Mouse (Mus musculus) bone marrow macrophage, adult 2 months (primary cell): Measurements from ENCODE around the gene Lig3. TPM values are rescaled to one million over a fixed set of nuclear protein-coding genes. Genes with fewer than 3 reads are reported as not detected.
"Not testable (repeated sequence)": the region's sequence is repeated elsewhere in the genome, so short reads cannot be mapped to it uniquely, and the experiment has no call there.

ENCODE experiments used
- H3K27ac ChIP-seq: 2 replicates; pipeline ENCODE4 v1.5.1; 2012; ENCODE audit warnings: low read depth, low read length; ENCODE audit not compliant: insufficient read depth
- H3K4me1 ChIP-seq: 2 replicates; pipeline ENCODE4 v1.6.1; 2012; ENCODE audit warnings: low read length; ENCODE audit not compliant: control insufficient read depth, insufficient read depth
- H3K4me3 ChIP-seq: 2 replicates; pipeline ENCODE4 v1.5.1; 2012; ENCODE audit warnings: mild to moderate bottlenecking, low read length, moderate library complexity; ENCODE audit not compliant: insufficient read depth
- CTCF ChIP-seq: IDR thresholded peaks from 2 replicates; pipeline ENCODE4 v1.5.1; 2012; ENCODE audit warnings: low read depth, mild to moderate bottlenecking, low read length, moderate library complexity
- POLR2A ChIP-seq: IDR thresholded peaks from 2 replicates; pipeline ENCODE4 v1.6.1; 2012; ENCODE audit warnings: mild to moderate bottlenecking, low read depth, low read length, borderline replicate concordance
- polyA plus RNA-seq: library from polyadenylated mRNA; stranded (reverse); fragments of >200 nt; gene quantifications from 2 replicates; pipeline ENCODE4 v1.2.4, GENCODE M21; 2012; ENCODE audit not compliant: missing spikeins, insufficient read depth, insufficient read length

Lig3 gene
- polyA plus RNA-seq, 1 experiment, result 6.6 TPM

GRCm38 (mm10) chr11:82826818-82827217 is 45.9 kb downstream of the Lig3 start:
- Histone ChIP-seq H3K27ac (no peak overlapping the region), H3K4me1 (peaks cover 11% of the 10 kb centered on the region), H3K4me3 (no peak overlapping the region)
- TF ChIP-seq POLR2A (no peak), CTCF (no peak)

- Histone ChIP-seq H3K27ac (no peak overlapping the region), H3K4me3 (no peak overlapping the region), H3K4me1 (peaks cover 20% of the 10 kb centered on the region)
- TF ChIP-seq CTCF (no peak), POLR2A (no peak)
Observed at GRCm38 (mm10) chr11:82831008-82831893, 50.3 kb downstream of the Lig3 start.

- H3K4me1 ChIP-seq, result peaks cover 15% of the 10 kb centered on the region
- H3K4me3 ChIP-seq, H3K27ac ChIP-seq: not testable (repeated sequence)
Observed at GRCm38 (mm10) chr11:82832402-82832801, 51.5 kb downstream of the Lig3 start.

GRCm38 (mm10) chr11:82833929-82834328 is 53.0 kb downstream of the Lig3 start:
- H3K27ac ChIP-seq, result no peak overlapping the region
- no peak for TF ChIP-seq CTCF
- H3K4me3 ChIP-seq, result no peak overlapping the region
- H3K4me1 ChIP-seq, result peaks cover 21% of the 10 kb centered on the region

GRCm38 (mm10) chr11:82834359-82834758 is 53.5 kb downstream of the Lig3 start:
- not testable (repeated sequence) for H3K4me3 ChIP-seq, H3K27ac ChIP-seq
- peaks cover 21% of the 10 kb centered on the region for H3K4me1 ChIP-seq

- peaks cover 32% of the 10 kb centered on the region for H3K4me1 ChIP-seq
- H3K27ac ChIP-seq, result no peak overlapping the region
- no peak for TF ChIP-seq POLR2A
- no peak for TF ChIP-seq CTCF
- no peak overlapping the region for H3K4me3 ChIP-seq
Observed at GRCm38 (mm10) chr11:82835616-82836432, 54.9 kb downstream of the Lig3 start.

GRCm38 (mm10) chr11:82837192-82837591 is 56.3 kb downstream of the Lig3 start:
- H3K4me1 ChIP-seq, result peaks cover 36% of the 10 kb centered on the region

GRCm38 (mm10) chr11:82837848-82838247 is 56.9 kb downstream of the Lig3 start:
- Histone ChIP-seq H3K4me1 (peaks cover 40% of the 10 kb centered on the region), H3K4me3 (no peak overlapping the region), H3K27ac (no peak overlapping the region)

More at GRCm38 (mm10) chr11:82837192-82837591, 56.3 kb downstream of the Lig3 start:
- TF ChIP-seq CTCF, result no peak
- TF ChIP-seq POLR2A, result no peak
- no peak overlapping the region for H3K27ac ChIP-seq
- no peak overlapping the region for H3K4me3 ChIP-seq

GRCm38 (mm10) chr11:82838511-82838910 is 57.6 kb downstream of the Lig3 start:
- Histone ChIP-seq H3K4me3 (no peak overlapping the region), H3K27ac (no peak overlapping the region), H3K4me1 (peaks cover 43% of the 10 kb centered on the region)
- no peak for TF ChIP-seq POLR2A
- TF ChIP-seq CTCF, result no peak

More at GRCm38 (mm10) chr11:82837848-82838247, 56.9 kb downstream of the Lig3 start:
- TF ChIP-seq CTCF (no peak), POLR2A (no peak)

GRCm38 (mm10) chr11:82844771-82845414 is 64.0 kb downstream of the Lig3 start:
- Histone ChIP-seq H3K4me3 (peak overlapping the region; percentile 51), H3K4me1 (peaks cover 34% of the 10 kb centered on the region), H3K27ac (no peak overlapping the region)

More at GRCm38 (mm10) chr11:82844771-82845414, 64.0 kb downstream of the Lig3 start:
- no peak for TF ChIP-seq POLR2A
- no peak for TF ChIP-seq CTCF
